Mouse (Mus musculus) mature B cell (primary cell): ENCODE measurements around the gene Antxr2.

Experiments used
- in situ Hi-C: fragments of 300-500 bp; cut with MboI; formaldehyde crosslinking; loops from 2 replicates; pipeline ENCODE4 v1.14.3; 2019

Antxr2 gene

DNA sequence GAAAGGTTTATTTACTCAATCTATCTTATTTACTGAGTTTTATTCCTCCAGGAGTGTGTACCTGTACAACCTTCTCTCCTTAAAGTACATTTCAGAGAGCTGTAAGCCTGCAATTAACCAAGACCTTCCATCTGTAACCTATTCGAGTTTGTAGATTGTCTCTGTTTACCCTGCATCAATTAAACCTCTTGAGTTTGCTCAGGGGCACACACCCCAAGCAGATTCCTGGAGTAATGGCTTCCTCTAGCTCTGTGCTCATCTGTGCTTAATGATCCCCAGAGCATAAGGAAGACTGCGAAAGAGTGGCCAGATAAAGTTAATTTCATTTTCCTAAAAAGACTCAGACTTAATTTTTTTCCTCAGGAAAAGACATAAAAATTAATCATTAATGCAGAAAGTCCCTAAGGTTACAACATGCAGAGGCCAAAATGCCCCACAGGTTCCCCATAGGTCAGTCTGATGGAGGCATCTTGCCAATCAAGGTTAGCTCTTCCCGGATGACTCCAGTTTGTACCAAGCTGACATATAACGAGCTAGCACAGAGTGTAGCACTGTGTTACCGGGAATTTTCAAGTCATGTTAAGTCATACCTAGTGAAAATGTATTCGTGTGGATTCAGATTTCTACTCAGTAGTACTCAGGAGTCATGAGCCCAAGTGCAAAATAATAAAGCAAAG is 34.2 kb downstream of the Antxr2 start:
- in situ Hi-C loops: no loop called here

- in situ Hi-C loops: no loop called here
Observed at GRCm38 (mm10) chr5:97995881-97996280, 35.0 kb downstream of the Antxr2 start.

- in situ Hi-C loops: no loop called here
Observed at GRCm38 (mm10) chr5:97986656-97987294, 44.1 kb downstream of the Antxr2 start.

GRCm38 (mm10) chr5:97983375-97983774 is 47.5 kb downstream of the Antxr2 start:
- in situ Hi-C loops: no loop called here

DNA sequence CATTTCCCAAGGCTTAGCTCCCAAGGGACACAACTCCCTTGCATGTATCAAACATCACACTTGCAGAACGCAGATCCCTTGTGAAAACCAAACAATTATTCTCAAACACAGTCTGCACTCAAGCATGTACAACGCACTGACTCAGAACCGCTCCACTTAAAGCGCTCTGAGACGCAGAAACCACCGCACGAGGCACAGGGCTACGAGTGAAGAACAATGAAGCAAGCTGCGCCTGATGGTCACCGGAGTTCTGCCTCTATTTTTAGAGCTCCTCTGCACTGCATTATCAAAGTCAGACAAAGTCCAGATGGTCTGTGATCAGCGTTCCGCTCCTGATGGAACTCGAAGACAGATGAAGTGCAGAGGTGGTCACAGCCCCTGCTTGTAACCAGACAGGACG is 50.4 kb downstream of the Antxr2 start:
- in situ Hi-C loops: no loop called here

DNA sequence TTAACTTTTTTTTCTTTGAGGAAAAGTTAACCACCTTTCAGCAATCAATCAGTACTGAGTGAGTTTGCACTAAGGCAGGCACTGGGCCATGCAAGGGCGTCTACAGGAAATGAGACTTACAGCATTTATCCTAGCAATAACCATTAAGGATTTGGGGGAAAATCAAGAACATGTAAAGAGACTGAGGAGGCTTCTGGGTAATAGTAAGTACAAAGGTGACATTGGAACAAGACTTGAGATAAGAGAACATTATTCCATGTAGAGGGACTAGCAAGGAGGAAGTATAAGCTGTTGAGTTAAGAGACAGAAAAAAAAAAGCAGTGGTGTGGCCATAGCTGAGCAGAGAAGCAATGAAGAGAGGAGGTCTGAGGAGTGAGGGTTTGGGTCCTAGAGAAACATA is 57.5 kb downstream of the Antxr2 start:
- in situ Hi-C loops: no loop called here

DNA sequence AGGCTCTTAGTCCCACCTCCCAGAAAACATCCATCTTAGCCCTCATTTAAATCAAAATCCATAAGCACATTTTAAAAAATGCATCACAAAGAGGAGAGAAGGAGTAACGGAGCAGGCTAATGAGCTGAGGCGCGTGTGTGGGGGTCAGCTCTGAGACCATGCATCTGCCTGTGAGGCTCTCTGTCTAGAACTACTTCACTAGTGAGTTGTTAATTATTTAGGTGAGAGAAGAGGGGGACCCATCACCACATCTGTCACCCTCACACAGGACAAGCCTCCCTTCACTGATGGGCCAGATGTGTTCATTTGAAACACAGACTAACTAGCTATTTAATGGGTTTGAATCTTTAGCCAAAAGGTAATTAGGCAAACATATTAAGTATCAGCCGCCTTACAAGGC is 58.8 kb downstream of the Antxr2 start:
- in situ Hi-C loops: no loop called here

- in situ Hi-C loops: no loop called here
Observed at GRCm38 (mm10) chr5:97971236-97971635, 59.6 kb downstream of the Antxr2 start.

- in situ Hi-C loops: no loop called here
Observed at GRCm38 (mm10) chr5:97967044-97967443, 63.8 kb downstream of the Antxr2 start.

DNA sequence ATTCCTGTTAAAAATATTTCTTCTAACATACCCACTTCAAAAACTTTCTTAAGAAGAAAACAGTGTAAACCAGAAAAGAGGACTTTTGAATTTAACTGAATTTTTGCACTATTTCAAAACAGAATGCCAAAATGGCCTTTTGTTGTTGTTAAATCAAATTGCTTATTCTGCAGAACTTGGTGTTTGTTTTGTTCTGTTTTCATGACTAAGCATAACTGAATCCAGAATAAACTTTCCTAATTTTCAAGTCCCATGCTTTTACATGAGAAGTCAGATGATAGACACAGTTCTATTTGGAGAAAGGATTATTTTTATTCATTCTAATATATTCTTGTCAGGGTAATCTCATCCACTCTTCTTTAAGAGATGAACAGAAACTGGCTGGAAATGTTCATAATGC is 64.7 kb downstream of the Antxr2 start:
- in situ Hi-C loops: no loop called here

DNA sequence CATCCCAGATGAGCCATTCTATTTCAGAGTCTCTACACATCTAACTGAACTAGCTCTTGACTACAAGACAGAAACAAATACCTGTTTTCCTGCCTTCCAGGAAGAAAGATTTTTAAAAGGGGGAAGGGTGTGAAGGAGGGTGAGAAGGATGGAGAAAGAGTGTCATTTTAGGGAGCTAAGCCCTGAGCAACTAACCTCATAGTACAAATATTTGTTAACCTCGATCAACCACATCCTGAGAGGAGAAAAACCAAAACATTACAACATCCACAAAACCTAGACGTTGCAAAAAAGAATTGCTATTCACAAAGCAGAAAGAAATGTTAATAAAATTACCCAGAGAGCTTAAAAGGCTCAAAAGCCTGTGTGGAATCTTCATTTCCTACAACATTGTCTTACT is 66.4 kb downstream of the Antxr2 start:
- in situ Hi-C loops: no loop called here

GRCm38 (mm10) chr5:97962512-97962911 is 68.3 kb downstream of the Antxr2 start:
- in situ Hi-C loops: no loop called here

GRCm38 (mm10) chr5:97961786-97962185 is 69.1 kb downstream of the Antxr2 start:
- in situ Hi-C loops: no loop called here

- in situ Hi-C loops: no loop called here
Observed at GRCm38 (mm10) chr5:97959651-97960050, 71.2 kb downstream of the Antxr2 start.

- in situ Hi-C loops: no loop called here
Observed at GRCm38 (mm10) chr5:97959010-97959409, 71.8 kb downstream of the Antxr2 start.

DNA sequence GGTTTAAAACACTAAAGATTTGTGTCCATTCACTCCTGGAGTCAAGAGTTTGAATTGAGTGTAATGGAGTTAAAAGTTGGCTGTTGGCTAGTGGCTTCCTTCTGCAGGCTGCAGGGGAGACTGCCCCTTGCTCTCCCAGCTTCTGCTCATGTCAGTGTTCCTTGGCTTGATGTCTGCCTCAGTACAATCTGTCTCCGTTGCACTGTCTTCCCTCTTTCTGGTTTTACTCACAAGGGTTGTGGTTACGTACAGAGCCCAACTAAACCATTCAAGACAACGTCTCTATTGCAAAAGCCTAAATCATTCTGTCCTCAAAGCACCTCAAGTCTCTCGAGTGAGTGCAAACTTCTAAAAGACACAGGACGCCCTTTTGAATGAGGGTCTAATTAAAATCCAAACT is 73.3 kb downstream of the Antxr2 start:
- in situ Hi-C loops: no loop called here

DNA sequence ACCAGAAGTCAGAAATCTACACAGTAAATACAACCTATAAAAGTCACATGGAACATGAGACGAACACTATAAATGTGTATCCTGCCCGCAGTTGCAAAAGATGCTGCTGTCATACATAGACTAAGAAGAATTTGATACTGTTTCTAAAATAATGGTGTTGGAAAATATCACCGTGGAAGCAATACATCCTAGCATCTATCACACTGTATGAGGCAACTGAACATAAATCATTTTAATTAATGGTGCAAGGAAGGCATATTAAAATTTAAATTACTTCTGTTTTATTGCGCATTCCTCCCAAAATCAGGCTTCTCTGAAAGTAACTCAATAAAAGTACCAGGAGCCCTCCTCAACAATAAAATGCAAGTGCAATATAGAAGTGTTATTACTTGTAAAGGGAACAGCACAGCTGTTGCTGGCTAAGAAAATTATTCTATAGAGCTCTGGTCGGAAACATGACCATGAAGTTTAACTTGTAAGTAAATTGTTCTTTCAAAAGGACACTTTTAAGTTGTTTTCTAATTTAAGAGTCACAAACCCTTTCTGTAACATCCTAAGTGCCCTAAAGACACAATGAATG is 76.6 kb downstream of the Antxr2 start:
- in situ Hi-C loops: no loop called here

DNA sequence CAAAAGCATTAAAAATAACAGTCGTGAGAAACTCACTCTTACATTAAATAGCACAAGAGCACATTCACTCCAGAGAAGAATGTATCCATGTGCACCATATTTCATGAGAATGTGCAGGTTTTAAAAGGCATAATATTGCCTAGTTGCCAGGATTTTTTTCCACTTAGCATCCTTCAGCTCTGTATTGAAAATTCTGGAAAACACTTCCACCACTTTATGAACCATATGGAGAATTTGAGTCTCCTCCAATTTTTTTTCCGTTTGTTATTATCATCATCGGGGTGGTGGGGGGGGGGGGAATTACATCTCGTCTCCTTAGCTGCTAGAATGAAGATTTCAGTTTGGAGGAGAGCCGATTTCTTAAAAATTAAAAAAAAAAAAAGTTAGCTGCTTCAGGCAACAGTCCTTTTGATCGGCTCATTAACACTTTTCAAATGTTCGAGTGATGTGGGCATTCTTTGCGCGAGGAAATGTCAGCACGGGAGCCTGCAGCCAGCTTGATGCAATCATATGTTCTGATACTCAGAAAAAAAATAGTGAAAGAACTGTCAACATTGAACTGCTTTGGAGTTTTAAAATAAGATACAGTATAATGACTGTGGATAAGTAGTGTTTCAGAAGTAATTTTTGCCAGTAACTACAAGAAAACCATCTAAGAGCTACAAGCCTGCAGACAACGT is 77.5 kb downstream of the Antxr2 start:
- in situ Hi-C loops: no loop called here

DNA sequence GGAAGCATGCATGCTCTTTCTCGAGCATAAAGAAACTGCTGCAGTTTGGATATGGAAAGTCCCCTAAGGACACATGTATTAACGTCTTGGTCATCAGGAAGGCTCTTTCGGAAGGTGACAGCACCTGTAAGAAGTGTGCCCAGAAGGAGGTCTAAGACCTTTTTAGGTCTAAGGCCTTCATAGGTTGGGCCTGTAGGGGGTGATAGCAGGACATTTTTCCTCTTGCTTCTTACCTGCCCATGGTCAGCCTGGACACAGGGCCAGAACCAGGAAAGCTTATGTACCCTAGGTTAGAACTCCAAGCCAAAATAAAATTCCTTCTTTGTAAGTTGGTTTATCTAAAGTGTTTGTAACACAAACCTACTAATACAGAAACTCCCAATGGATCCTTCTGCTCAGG is 83.6 kb downstream of the Antxr2 start:
- in situ Hi-C loops: no loop called here

DNA sequence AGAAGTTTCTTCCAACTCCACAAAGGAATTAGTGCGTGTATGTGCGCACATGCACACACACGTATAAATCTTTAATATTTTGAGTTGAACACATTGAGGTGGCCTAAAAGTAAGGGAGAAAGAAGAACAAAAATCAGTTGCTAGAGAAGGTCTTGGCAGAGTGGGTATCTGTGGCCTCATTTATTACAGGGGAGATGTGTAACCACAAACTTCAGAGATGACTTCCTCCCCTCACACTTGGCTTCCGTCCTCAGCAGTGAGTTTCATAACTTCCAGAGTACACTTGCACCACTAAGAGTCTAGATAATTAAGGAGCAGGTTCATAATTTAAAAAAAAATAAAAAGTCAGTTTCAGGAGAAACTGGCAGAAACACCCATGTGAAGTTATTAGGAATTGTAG is 84.6 kb downstream of the Antxr2 start:
- in situ Hi-C loops: no loop called here

DNA sequence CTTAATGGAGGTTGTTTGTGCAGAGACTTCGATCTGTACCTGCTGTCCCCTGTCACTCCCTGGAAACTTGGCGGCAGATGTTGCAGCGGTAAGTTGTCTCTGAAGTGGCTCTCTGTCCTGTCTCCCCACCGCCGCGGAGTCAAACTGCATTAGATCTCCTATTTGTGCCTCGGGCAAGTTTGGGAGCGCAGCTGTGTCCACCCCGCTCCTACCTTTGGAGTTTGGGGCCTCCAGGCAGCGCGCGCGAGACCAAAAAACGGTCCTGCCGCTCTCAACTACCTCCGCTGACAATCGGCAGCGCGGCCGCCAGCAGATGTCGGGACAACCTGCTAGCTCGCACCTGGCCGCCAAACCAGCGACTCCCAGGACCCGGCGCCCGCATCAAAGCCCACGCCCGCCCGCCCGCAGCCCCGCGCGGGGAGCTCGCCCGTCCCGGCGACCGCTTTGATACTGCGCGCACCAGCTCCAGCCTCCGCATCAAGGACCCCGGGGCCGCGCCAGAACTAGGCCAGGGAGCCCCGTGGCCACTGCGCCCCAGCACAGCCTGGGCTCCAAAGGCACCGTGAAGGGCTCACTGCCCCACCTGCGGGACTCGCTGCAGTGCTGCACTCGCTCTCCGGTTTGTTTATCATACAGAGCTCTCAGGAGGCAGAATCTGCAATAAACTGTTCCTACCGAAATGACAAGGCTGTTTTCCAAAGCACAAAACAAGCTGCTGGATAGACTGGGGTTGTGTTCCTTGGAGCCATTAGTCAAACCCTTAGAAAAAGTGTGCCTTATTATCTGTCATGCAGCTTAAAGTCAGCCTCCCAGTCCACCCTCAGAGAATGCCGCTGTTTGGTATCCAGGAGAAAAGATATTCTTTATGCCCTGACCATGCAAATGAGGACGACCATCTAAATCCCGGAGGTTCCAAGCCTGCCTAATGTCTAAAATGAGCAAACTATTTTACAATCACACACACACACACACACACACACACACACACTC is 95.4 kb downstream of the Antxr2 start:
- in situ Hi-C loops: no loop called here

- in situ Hi-C loops: no loop called here
Observed at GRCm38 (mm10) chr5:97917654-97918053, 113.2 kb downstream of the Antxr2 start.
